Mouse (Mus musculus): ENCODE data around the gene 6330409D20Rik.

DNA sequence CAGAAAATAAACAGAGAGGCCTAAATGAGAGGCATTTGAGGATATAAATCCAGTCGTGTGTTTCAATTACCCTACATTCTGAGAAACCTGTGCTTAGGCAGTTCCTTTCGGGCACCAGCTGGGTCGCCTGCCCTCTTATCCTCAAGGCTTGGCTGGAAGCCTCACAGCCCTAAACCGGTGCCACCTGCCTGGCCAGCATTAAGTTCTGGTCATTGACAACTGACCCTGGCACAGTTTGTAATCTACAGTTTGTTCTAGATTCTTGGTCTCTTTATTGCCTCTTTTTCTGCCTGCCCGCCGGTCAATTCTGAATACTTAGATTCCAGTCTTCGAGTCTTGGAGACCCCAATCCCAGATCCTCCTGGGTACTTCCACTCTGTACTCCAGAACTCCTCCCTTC, 47.5 kb downstream of the 6330409D20Rik start:
- TF ChIP-seq CTCF (conservative IDR thresholded peaks at IDR 0.05; ENCODE audit: low read length), result no peak
- TF ChIP-seq NANOG (IDR thresholded peaks at IDR 0.05; ENCODE audit: borderline replicate concordance, low read length), result no peak
- no peak for TF ChIP-seq POU5F1 (IDR thresholded peaks at IDR 0.05; ENCODE audit: borderline replicate concordance, low read length)

Measured in E14TG2a.4 (cell line).